Mouse (Mus musculus): ENCODE data around the gene Eml6.
"Not testable (repeated sequence)": the region's sequence is repeated elsewhere in the genome, so short reads cannot be mapped to it uniquely, and the experiment has no call there.

Eml6 gene

DNA sequence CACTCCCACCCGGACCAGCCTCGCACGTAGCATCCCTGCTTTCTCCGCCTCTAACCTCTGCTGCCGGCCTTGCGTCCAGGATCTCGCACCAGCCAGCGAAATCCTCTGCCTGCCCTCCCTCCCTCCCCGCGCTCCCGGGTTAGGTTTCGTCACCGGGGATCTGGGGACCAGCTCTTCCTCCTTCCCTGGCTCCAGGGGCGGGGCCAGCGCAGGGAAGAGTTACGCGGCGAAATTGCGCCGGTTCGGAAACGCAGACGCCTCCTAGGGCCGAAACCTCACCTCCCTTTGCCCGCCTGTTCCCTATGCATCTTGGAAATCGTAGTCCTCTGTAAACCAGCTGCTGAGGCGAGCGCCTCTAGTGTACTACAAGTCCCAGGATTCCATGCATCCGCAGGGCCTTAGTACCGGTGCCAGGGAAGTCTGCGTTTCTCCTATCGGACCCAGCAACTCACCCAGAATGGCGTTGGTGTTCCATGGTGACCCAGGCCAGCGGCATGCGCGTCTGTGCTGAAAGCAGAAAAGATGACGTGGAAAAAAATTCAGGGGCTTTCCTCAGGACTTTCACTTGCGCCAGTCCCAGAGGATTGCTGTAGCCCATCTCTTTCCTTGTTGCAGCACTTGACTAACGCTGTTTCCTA is at the start of gene Eml6:
TSS of gene Eml6 (minus strand) at position 199 of the 638 bp plus-strand sequence.
- DNase-seq (ENCODE audit: extremely low spot score), result peak; percentile 95

DNA sequence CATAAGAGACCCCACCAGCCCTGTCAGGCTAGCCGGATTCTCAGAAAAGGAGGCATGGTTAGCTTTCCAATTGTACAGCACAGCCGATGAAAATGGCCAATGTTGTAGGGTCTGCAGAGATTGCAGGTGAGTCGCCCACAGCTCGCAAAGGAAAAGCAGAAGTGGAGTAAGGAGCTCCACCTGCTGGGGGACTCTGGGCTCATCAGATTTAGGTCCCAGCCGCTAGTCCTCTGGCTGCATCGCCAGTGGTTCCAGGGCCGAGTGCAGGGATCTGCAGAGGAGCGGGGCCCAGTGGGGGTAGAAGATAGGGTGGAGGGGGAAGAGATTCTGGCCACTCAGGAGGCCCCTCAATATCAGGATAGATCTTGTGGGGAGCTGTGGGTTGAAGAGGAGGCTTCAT is 31.5 kb upstream of the Eml6 start:
- DNase-seq (ENCODE audit: extremely low spot score), result peak; percentile 16

DNA sequence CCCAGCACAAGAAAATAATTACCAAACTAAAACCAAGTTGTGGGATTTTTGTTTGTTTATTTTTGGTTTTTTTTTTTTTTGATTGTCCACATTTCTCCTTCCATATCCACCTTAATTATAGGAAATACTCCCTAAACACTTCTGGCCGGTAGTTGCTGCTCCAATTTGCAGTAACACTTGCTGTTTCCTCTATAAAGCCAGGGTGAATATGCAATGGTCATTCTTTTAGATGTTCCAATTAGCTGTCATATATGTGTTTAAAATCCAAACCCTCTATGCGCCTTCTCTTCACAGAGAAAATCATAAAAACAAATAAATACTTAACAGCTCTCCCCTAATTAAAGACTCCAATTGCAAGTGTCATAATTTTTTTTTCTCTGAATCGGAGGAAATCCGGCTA is 689 bp downstream of the Eml6 start:
- DNase-seq (ENCODE audit: extremely low spot score), result peak; percentile 2

DNA sequence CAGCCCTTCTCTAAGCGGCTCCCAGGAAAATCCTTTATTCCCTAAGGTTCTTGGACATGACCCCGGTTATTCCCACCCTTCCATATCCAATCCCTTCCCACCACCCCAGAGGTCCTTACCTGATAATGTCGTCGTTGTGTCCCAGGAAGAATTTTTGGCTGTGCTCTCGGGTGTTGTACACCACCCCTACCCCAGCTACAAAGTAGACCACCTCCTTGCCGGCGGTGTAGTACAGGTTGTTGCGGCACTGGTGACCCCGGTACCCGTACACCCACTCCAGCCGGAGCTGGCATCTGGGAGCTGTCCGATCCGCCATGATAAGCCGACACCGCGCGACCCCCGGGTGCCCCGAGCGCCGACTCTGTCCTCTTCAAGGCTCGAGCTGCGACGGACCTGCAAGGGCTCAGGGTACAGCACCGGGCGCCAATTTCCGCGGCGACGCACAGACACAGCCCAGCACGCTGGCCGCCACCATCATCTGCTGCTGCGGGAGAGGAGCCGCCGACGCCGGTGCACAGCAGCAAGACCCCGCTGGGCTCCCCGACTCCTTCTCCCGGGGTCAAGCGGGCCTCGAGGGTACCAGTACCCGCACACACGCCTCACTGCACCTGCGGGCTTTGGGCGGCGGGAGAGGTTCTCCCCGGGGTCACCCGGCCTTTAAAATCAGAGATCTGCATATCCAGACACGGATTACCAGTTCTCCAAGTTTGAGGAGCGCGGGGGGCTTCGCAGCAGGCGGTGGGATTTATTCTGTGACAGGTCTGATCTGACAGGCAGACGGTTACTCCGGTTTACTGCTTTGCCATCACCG is 1.4 kb downstream of the Eml6 start:
- DNase-seq (ENCODE audit: extremely low spot score), result peak; percentile 51

DNA sequence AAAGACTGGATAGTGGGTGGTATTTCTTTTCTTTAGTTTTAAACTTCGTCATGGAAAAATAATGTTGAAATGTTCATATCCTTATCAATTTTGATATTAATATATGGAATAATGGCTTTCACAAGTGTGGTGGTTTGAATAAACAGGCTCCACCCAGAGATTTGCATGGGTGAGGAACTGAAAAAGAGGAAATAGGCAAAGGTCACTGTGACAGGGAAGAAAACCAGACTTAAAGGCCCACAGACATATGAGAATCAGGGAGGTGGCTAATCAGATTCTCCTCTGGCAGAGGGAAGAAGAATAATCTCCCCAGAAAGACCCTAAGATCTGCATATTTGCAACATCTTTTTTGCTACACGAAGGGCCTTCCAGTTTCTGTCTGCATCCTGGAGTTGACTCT is 39.6 kb downstream of the Eml6 start:
- no peak for DNase-seq (ENCODE audit: extremely low spot score)

DNA sequence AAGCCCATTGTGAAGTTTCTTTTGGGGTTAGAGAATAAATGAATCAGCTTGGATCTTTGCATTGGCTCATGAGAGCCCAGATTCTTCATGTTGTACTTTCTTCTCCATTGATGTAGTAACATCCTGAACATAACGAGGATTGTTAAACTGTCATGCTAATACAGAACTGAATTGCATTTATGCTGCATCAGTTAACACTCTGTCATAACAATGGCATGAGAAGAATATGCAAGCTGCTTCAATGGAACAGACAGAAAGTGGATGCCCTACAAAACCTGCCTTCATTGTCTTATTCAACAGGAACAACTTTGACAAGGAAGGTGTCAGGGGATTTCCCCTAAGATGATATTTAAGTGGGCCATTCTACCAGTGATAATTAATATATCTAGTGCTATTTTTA is 57.0 kb downstream of the Eml6 start:
- DNase-seq (ENCODE audit: extremely low spot score), result no peak

DNA sequence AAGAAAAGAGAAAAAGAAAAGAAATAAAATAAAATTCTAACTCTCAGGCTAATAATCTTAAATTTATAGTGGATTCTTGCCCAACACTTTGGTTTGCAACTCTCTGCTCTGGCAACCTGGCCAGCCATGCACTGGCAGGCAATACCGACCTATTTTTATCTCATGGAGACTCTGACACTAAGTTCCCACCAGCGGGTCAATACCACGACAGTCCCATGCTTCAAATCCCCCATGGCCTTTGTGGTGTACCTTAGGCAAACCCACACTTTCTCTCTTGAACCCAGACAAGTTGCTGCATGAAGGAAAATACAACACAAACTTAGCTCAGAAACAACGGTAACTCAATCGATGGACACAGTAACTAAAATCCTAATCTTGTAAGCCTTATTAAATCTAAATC is 66.5 kb downstream of the Eml6 start:
- DNase-seq (ENCODE audit: extremely low spot score), result no peak

DNA sequence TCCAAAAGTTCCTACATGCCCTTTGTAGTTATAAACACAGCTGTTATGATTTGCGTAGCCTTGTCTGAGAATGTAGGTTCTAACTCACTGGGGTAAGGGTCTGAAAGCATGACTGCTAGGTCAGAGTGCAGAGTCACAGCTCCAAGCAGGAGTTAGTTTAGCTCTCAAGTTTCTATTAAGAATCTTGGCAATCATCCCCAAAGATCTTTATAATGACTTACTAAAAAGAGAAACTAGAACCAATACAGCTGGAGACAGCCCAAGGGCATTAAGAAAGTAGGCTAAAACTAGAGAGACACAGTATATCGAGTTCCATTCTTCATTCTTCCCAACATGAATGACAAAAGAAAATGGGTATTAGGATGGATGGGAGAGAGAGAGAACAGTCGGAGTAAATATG is 81.2 kb downstream of the Eml6 start:
- DNase-seq (ENCODE audit: extremely low spot score), result no peak

DNA sequence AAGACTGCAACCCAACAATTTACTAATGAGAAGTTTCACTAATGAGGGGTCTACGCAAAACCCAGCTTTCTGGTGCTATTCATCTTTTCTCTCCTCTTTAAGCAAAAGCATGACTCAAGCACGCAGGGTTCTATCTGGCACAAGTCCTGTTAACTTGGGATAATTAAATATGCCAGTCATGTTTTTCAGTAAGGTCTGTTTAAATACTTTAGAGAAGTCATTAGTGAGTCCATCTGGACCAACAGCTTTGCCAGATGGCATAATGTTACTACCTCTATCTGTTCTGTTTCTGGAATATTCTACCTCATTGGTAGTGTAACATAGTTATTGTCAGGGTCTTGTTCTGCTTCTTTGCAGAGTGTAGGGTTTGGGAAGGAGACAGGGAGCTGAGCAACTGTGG is 101.5 kb downstream of the Eml6 start:
- no peak for DNase-seq (ENCODE audit: extremely low spot score)

DNA sequence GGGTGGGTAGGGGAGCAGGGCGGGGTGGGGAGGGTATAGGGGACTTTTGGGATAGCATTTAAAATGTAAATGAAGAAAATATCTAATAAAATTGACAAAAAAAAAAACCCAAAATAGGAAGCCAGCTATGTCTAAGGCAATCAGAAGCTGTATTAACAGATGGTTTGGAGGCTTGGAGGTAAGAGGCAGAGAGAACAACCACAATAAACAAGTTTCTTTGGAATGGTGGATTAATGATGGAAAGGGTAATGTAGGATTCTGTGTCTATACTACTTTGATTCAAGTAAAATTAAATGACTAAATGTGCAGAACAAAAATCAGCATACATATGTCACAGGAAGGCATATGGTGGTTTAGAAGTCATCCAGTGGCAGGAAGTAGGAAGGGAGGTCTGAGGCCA is 102.0 kb downstream of the Eml6 start:
- no peak for DNase-seq (ENCODE audit: extremely low spot score)

DNA sequence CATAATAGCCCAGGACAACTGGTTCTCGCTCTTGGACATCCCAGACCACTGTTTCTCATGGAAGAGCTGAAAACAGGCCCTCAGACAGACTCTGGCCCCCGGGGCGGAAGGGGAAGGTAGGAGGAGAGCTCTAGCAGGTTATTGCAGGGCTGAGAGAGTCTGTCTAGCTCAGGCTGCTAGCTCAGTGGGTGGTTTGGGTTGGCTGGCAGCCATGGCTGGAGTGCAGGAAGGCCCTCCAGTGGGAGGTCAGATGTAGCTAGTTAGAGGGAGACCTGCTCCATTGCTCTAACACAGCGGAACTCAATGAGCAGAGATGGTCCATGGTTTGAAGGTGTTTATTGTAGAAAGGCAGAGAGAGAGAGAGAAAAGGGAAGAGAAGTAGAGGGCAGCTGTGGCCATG is 112.7 kb downstream of the Eml6 start:
- DNase-seq (ENCODE audit: extremely low spot score), result no peak

DNA sequence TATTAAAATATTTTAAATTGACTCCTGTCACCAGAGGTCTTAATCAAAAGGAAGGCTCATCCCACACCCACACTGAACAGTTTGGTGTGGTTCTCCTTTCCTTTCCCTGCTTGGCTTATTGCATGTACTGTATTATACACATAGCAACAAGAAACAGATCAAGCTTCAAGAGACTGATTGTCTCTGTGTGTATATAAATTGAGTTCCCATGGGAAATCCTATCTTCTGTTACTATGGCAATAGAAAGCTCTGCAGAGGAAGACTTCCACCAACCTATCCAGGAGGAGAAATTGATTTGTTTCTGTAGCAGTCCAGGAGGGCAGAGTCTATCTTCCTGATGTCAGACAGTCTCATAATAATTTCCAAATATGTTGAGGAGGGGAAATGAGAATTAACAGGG is 116.5 kb downstream of the Eml6 start:
- DNase-seq (ENCODE audit: extremely low spot score), result no peak

DNA sequence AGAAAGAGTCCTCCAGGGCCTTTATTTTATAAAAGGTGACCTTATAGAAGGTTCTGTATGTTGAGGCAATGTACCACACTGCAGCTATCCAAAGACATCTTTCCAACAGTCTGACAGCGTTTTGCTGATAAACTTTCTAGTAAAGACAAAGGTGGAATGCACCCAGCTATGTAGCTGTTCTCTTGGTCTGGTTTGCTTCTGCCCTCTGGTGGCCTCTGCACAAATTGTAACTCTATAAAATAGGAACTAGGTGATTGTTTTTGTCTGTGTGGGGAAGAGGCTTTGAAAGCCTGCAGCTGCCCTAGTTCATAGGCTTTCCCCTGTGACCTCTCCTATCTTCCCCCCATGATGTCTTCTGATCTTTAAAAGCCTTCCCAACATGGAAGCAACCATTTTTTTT is 140.7 kb downstream of the Eml6 start:
- DNase-seq (ENCODE audit: extremely low spot score), result peak; percentile 64

DNA sequence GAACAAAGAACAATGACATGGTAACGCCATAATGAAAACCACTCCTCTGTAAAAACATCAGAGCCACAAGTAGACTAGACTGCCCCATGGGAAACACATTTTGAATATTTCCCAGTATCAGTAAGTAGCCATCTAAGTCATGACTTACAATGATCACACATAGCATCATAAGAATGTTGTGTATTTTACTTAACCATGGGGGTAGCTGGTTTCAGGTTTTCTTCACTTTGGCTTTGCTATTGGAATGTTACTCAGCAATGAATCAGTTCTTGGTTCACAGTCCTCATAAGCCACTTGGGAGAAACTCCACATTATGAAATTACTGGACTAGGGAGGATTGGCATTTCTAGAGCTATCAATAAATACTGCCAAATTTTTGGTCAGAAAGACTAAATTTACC is 141.5 kb downstream of the Eml6 start:
- no peak for DNase-seq (ENCODE audit: extremely low spot score)

DNA sequence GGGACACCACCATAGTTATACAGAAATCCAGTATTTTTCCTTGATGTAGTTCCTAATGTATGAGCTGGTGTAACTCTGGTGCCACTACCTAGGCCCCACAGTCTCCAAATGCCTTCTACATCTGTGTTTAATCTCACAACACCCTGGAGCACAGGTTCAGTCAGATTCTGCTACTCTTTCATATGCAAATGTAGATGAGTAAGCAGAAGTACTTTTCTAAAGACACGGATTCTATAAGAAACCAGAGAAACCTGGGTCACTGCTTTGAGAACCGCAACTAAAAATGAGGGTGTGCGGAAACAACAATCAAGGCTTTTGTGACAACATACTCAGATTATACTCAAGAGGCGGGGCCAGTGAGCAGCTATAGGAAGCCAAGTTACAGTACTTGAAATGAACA is 142.8 kb downstream of the Eml6 start:
- no peak for DNase-seq (ENCODE audit: extremely low spot score)

DNA sequence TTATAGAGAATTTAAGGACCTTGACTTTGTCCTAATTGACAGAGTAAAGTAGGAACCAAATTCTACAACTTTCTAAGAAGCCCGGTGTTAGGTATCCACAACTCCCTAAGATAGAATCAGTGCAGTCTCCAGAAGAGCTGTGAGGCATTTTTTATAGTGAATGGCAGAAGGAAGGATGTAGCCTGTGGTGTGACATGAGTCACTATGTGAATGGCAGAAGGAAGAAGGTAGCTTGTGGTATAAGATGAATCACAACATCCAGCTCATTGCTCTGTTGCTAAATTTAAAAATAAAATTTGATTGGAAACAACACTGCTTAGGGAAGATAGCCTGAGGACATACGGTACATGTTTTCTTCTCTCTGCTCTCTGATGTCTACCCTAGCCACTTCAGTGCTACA is 146.2 kb downstream of the Eml6 start:
- DNase-seq (ENCODE audit: extremely low spot score), result no peak

DNA sequence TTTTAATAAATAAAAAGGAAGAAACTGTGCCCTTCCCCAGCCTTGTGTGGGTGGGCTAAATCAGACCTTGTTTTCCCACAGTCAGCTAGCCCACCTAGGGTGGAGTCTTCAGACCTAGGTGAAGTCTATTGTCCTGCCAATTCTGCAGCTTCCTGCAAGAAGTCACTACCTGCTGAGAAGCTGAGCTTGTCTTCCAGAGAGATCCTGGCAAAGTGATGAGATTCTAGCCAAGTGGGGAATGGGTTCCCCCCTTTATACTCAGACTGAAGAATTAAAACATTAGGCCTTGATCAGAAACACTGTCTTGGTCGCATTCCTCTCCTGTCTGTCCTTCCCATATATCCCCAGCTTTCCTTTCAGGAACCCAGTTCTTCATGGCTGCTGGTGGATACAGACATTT is 147.9 kb downstream of the Eml6 start:
- no peak for DNase-seq (ENCODE audit: extremely low spot score)

DNA sequence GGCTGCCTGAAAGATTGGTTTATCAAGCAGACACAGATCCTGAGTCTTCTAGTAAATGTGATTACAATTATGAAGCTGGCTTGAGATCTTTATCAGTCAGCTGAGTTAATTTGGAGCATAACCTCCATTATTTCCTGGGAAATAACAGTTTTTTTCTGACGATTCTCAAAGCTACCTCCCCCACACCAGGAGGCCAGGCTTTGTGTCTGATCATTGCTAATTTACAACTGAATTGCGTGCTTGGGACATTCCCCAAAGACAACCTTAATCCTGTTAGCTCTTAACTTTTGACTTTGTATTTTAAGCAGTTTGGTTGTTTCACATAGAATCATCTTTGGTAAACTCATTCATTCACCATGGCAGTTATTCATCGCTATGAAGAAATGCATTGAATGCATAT is 148.6 kb downstream of the Eml6 start:
- DNase-seq (ENCODE audit: extremely low spot score), result no peak

DNA sequence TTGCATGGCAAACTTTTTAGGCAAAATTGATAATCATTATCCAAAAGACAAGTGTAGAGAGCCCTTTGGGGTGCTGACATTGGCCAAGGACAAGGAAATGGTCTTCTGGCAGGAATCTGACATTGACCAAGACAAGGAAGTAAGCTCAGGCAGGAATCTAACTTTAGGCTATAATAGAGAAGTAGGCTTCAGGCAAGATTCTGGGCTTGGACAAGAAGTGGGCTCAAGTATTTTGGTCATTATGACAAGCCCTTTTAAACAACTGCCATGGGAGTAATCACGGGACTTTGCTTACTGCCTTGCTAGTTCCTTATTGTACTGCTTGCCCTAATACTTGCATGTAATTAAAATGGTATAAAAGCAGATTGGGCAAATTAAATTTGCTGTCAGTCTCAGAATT is 151.1 kb downstream of the Eml6 start:
- DNase-seq (ENCODE audit: extremely low spot score), result not testable (repeated sequence)

DNA sequence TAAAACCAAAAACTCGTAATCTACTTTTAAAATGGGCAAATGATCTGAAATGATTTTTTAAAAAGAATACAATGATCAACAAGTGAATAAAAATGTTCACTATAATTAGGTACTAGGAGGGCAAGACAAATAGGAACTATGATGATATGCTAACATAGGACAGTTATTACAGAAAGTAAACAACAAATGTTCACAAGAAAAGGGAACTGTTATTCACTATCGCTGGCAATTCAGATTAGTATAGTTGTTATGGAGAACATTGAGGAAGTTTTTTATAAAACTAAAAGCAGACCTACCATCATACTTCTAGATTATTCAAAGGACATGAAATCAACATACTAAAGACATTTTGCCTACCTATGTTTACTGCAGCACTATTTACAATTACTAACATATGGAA is 155.7 kb downstream of the Eml6 start:
- no peak for DNase-seq (ENCODE audit: extremely low spot score)

DNA sequence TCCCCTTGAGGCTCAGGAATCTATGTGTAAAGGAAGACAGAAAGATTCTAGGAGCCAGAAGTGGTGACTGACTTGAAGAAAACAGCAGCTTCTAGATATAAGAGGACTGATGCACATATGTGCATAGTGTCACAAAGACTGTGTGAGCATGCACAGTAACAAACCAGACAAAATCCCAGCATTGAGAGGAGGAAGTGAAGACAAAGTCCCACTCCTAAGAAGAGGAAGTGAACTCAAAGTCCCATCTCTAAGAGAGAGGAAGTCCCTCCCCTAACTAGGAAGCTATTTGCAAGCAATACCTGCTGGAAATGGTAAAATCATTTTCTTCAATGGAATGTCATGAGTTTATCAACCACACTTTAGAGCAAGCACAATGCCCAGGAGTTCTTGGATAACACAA is 161.6 kb downstream of the Eml6 start:
- DNase-seq (ENCODE audit: extremely low spot score), result no peak

DNA sequence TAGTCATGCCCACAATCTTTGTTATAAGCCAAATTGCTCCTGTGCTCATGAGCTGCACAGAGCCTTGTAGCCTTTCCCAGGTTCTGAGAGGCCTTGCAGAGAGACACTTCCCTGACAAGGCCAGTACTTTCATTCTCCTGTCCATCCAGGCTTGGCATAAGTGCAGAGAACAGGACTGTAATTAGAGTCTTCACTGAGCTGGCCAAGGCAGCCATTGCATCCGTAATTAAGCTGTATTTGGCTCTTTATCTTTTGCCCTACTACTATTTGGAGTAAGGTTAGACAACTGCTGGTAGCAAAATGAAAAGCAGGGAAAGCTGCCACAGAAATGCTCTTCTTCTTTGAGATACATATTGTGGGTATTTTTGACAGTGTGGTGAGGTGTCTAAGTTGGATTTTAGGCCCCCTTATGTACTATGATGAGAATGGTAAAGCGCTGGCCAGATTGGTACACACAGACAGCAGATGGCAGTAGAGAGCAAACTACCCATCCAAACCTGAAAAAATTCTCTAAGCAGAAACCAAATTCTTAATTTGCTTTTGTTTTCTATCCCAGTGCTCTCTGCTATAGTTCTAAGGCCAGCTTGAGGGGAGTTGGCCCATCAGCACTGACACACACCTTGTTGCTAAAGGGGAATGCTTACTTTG is 164.0 kb downstream of the Eml6 start:
- peak; percentile 34 for DNase-seq (ENCODE audit: extremely low spot score)

DNA sequence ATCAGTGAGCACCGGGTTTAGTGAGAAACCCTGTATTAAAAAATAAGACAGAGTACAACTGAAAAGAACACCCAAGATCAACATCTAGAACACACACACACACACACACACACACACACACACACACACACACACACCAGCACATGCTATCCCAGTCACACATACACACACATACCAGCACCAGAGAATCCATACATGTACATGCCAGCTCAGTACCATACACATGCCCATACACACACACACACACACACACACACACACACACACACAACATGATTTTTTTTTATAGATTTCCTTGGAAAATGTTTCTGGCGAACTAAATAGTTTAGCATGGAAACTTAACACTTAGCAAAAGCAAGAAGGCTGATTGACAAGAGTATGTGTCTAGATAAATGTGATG is 164.8 kb downstream of the Eml6 start:
- no peak for DNase-seq (ENCODE audit: extremely low spot score)
